Mouse (Mus musculus) lung, embryonic 16.5 days (tissue): ENCODE data around the gene Vim. TPM values are rescaled to one million over a fixed set of nuclear protein-coding genes. Genes with fewer than 3 reads are reported as not detected.

Experiments
- ATAC-seq: fragments of 200-750 bp; cut with Nextera tagmentation; 2 replicates; pipeline ENCODE4 v1.8.0; 2017; ENCODE audit warnings: low read depth, mild to moderate bottlenecking, moderate library complexity
- H3K27ac ChIP-seq: fragments of 300-500 bp; sonication (generic); 2 replicates; pipeline ENCODE4 v1.5.1; 2014; ENCODE audit warnings: mild to moderate bottlenecking, control low read depth, low read length
- H3K27me3 ChIP-seq: fragments of 300-500 bp; sonication (generic); 2 replicates; pipeline ENCODE4 v1.6.1; 2014; ENCODE audit warnings: low read depth, low read length, mixed read lengths; ENCODE audit not compliant: control insufficient read depth, insufficient read depth
- H3K36me3 ChIP-seq: fragments of 300-500 bp; sonication (generic); 2 replicates; pipeline ENCODE4 v1.6.1; 2014; ENCODE audit warnings: low read length; ENCODE audit not compliant: control insufficient read depth, insufficient read depth
- H3K4me1 ChIP-seq: fragments of 300-500 bp; sonication (generic); replicated peaks from 2 replicates; pipeline ENCODE4 v1.6.1; 2014; ENCODE audit warnings: low read length, mixed read lengths; ENCODE audit not compliant: control insufficient read depth, insufficient read depth
- H3K4me2 ChIP-seq: fragments of 300-500 bp; sonication (generic); 2 replicates; pipeline ENCODE4 v1.6.1; 2014; ENCODE audit warnings: low read depth, low read length, control low read depth
- H3K4me3 ChIP-seq: fragments of 300-500 bp; sonication (generic); 2 replicates; pipeline ENCODE4 v1.5.1; 2014; ENCODE audit warnings: mild to moderate bottlenecking, low read length, control low read depth
- H3K9ac ChIP-seq: fragments of 300-500 bp; sonication (generic); 2 replicates; pipeline ENCODE4 v1.6.1; 2014; ENCODE audit warnings: low read length, control low read depth
- H3K9me3 ChIP-seq: fragments of 300-500 bp; sonication (generic); 2 replicates; pipeline ENCODE4 v1.6.1; 2016; ENCODE audit warnings: low read length; ENCODE audit not compliant: control insufficient read depth
- WGBS: fragments of 180-500 bp; shearing (Covaris S2); extraction: QIAGEN DNeasy Blood & Tissue Kit; methylation state at CpG from one replicate; pipeline ENCODE4 v1.1.7; 2014; 5-methylcytosine and 5-hydroxymethylcytosine counted together
- polyA plus RNA-seq: library from polyadenylated mRNA; unstranded; fragments of >200 nt; fragmentation: Nextera tagmentation; extraction: Ambion mirVana; gene quantifications from 2 replicates; pipeline ENCODE4 v1.2.1, GENCODE M21; 2015

Vim gene
- polyA plus RNA-seq, 1 experiment from 2014 or later, result 967 TPM

DNA sequence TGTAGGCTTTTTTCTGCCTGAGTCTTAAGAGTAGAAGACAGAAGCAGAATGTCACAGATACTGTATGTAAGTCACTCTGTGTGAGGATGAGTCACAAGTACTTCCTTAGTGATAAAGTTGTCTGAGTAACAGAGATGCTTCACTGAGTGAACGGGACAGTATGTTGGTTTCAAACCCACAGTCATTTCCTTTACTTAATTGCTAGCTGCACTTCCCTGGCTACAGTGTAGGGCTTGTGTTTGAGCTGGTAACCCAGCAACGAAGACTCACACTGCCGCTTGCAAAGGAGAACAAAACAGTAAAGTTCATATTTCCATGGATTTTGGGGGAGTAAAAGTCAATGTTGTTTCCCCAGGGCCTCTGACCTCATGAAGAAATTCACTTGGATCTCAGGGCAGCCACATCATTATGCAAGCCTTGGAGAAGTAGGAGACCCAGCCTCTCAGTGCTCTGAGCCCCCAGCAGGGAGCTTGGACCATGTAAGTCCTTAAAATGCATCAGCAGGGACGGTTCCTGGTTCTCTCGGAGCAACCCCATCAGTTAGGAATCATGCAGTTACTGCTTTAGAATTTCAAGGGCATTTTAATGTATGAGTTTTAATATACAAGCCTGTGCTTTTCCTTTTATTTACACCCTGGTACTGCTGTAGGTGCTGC lies 15.0 kb upstream of the Vim start:
- H3K9ac ChIP-seq, result no peak overlapping the region
- WGBS, result 37% methylated on average over 5 of the region's 5 CpGs
- no peak overlapping the region for H3K4me3 ChIP-seq
- ATAC-seq, result no peak
- no peaks in the 10 kb centered on the region for H3K36me3 ChIP-seq
- no peaks in the 10 kb centered on the region for H3K27me3 ChIP-seq
- no peaks in the 10 kb centered on the region for H3K9me3 ChIP-seq
- 0 out of 2 replicates have a peak, but pooled peaks cover 6% of the 10 kb centered on the region for H3K4me1 ChIP-seq
- H3K4me2 ChIP-seq, result no peak overlapping the region
- no peak overlapping the region for H3K27ac ChIP-seq

DNA sequence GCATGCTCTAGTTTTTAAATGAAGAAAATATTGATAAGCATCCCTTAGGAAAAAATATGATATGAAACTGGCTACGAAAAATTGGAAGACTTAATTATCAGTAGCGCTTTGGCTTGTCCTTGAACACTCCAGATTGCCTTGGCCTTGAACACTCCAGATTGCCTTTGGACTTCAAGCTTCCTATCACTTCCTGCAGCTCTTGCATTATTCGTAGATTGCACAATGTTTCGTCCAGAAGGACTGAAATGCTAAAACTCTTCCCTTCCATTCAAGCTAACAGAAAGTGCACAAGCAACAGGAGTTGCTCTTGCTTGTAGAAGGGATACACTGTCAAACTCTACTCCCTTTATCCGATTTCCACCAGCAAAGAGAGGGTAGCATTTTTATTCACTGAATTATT lies 14.4 kb upstream of the Vim start:
- no peak for ATAC-seq
- Histone ChIP-seq H3K4me1 (0 out of 2 replicates have a peak, but pooled peaks cover 2% of the 10 kb centered on the region), H3K36me3 (no peaks in the 10 kb centered on the region), H3K9me3 (no peaks in the 10 kb centered on the region), H3K4me2 (no peak overlapping the region), H3K4me3 (no peak overlapping the region), H3K27ac (no peak overlapping the region), H3K27me3 (no peaks in the 10 kb centered on the region), H3K9ac (no peak overlapping the region)
- WGBS, result 72% methylated on average over 5 of the region's 5 CpGs

DNA sequence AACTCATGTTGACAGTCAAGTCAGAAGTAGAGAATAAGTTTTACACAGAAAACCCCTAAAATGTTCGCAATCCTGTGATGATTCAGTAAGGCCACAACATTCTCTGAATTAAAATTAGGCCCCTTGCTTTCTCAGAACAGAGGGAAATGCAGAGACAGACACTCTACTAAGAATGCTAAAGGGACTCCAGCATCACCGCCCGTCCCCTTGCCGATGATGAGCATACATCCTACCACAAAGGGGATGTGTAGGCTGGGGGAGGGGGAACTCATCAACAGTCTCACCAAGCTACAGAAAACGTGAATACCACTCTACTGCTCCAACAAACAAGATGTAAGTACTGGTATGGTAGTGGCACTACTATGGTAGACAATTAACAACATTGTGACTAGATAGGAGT lies 14.0 kb upstream of the Vim start:
- Histone ChIP-seq H3K27me3 (no peaks in the 10 kb centered on the region), H3K27ac (no peak overlapping the region), H3K9ac (no peak overlapping the region), H3K4me1 (no peaks in the 10 kb centered on the region), H3K4me3 (no peak overlapping the region), H3K36me3 (no peaks in the 10 kb centered on the region), H3K9me3 (no peaks in the 10 kb centered on the region), H3K4me2 (no peak overlapping the region)
- ATAC-seq, result no peak
- 79% methylated on average over 5 of the region's 5 CpGs for WGBS

DNA sequence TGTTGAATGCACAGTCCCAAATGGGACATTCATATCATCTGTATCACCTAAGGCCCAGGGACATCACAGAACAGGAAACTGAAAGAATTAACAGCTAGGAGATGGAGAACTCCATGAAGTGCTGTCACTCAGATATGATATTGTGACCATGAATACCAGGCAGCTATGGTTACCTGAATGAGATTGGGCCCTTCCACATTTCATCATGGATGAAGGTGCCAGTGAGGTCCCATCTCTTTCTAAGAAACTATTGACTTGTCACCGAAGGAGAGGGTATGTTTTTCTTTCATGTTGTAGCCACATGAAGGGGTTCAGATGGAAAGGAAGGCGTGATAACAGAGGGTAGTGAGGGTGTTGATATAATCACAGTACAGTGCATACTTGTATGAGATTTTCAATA lies 13.3 kb upstream of the Vim start:
- no peaks in the 10 kb centered on the region for H3K4me1 ChIP-seq
- no peaks in the 10 kb centered on the region for H3K27me3 ChIP-seq
- ATAC-seq, result no peak
- H3K36me3 ChIP-seq, result no peaks in the 10 kb centered on the region
- H3K4me2 ChIP-seq, result no peak overlapping the region
- no peaks in the 10 kb centered on the region for H3K9me3 ChIP-seq
- no peak overlapping the region for H3K4me3 ChIP-seq
- H3K9ac ChIP-seq, result no peak overlapping the region
- WGBS, result 83% methylated on average over 2 of the region's 2 CpGs
- H3K27ac ChIP-seq, result no peak overlapping the region

DNA sequence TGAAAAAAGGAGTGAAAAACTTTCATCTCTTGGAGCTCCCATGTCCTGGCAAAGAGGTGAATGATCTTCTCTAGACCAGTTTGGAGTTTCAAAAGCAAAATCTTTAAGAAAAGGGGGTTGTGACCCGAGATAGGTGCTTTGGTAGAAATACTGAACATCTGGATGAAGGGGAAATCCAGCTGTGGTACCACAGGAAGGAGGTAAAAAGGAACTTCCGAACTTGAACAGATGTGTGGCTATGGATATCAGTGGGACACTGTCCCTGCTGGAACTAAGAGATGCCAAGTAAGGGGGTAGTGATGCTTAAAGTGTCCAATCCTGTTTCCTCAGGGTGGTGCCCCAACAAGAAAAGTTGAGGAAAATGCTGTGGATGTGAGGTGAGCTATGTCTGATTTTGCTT lies 3.6 kb upstream of the Vim start:
- H3K27me3 ChIP-seq, result no peaks in the 10 kb centered on the region
- H3K9me3 ChIP-seq, result no peaks in the 10 kb centered on the region
- H3K4me1 ChIP-seq, result peaks cover 5% of the 10 kb centered on the region
- no peak overlapping the region for H3K4me2 ChIP-seq
- ATAC-seq, result no peak
- no peaks in the 10 kb centered on the region for H3K36me3 ChIP-seq
- WGBS, result 65% methylated on average over 2 of the region's 2 CpGs
- no peak overlapping the region for H3K4me3 ChIP-seq
- H3K27ac ChIP-seq, result no peak overlapping the region
- H3K9ac ChIP-seq, result no peak overlapping the region

DNA sequence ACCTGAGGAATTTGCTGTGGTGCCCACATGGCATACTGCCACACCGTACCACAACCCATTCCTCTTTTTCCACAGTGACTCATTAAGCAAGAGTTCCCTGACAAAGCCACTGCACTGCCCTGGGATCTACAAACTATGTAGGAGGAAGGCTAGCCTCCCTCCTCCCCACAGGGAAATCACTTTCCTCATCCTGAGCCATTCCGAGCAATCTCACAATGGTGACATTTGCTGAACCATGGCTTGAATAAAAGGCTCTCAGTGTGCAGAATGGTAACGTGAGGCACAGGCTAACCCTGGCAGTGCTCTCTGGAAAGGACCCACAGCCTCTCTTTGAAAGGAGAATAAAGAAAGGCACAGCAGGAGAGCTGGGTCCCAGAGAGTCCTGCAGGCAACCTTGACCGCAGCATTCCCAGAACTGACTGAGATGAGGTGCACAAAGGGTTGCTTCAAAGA lies 1.6 kb upstream of the Vim start:
- H3K4me3 ChIP-seq, result no peak overlapping the region

DNA sequence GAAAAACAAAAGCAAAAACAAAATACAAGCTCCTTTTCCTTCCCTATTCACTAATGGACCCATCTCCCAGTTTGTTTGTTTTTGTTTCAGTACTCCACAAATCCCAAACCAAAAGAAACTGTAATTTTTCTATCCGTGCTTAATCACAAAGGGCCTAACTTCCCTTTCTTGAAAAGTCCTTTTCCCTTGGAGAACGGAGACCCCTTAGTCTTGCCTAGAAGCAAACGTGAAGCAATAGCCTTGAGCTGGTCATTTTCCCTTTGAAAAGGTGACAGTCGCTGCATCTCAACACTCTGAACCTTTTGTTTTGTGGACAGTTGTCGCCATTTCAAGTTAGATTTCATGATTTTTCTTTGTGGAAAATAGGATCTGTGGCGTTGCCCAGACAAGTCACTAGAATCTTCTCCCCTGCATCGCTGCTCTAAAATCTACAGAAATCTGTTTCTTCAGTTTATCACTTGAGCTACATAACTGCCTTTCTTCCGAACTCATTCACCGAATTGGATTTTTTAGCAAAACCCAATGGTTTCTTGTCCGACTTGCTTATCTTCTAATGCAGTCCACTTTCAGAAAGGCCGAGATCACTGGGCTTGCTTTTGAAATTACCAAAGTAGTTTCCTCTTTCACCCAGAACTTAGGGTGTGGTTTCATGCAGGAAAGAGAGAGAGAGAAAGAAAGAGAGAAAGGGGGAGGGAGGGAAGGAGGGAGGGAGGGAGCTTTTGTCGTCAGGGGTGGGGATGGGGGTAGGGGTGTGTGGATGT lies 900 bp upstream of the Vim start:
- Histone ChIP-seq H3K27ac (peak overlapping the region; percentile 99), H3K4me2 (peak overlapping the region; percentile 75), H3K4me3 (peak overlapping the region; percentile 86), H3K9me3 (no peaks in the 10 kb centered on the region), H3K27me3 (no peaks in the 10 kb centered on the region), H3K9ac (peak overlapping the region; percentile 89), H3K36me3 (peaks cover 8% of the 10 kb centered on the region), H3K4me1 (peaks cover 10% of the 10 kb centered on the region)
- ATAC-seq, result peak; percentile 32
- 9% methylated on average over 12 of the region's 12 CpGs for WGBS

More for the DNA sequence above, 1.6 kb upstream of the Vim start:
- Histone ChIP-seq H3K4me2 (peak overlapping the region; percentile 75; the same call in 1 of the 2 replicates), H3K36me3 (peaks cover 4% of the 10 kb centered on the region; the same call in 1 of the 2 replicates), H3K9me3 (no peaks in the 10 kb centered on the region), H3K27ac (peak overlapping the region; percentile 99), H3K27me3 (no peaks in the 10 kb centered on the region), H3K4me1 (peaks cover 10% of the 10 kb centered on the region), H3K9ac (no peak overlapping the region)
- WGBS, result 47% methylated on average over 4 of the region's 4 CpGs
- no peak for ATAC-seq

DNA sequence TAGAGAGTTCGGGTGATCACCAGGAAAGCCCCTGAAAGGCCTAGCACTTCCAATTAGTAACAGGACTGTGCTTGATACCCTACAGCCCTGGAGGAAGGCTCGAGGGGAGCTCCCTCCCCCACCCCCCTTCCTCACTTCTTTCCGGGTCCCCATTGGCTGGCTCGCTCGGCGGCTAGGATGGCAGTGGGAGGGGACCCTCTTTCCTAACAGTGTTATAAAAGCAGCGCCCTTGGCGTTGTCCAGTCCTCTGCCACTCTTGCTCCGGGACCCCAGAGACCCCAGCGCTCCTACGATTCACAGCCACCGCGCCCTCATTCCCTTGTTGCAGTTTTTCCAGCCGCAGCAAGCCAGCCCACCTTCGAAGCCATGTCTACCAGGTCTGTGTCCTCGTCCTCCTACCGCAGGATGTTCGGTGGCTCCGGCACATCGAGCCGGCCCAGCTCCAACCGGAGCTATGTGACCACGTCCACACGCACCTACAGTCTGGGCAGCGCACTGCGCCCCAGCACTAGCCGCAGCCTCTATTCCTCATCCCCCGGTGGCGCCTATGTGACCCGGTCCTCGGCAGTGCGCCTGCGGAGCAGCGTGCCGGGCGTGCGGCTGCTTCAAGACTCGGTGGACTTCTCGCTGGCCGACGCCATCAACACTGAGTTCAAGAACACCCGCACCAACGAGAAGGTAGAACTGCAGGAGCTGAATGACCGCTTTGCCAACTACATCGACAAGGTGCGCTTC lies 506 bp downstream of the Vim start:
- Histone ChIP-seq H3K4me2 (peak overlapping the region; percentile 75), H3K27me3 (no peaks in the 10 kb centered on the region), H3K4me3 (peak overlapping the region; percentile 86), H3K9me3 (no peaks in the 10 kb centered on the region), H3K27ac (peak overlapping the region; percentile 99), H3K9ac (peak overlapping the region; percentile 89), H3K4me1 (peaks cover 10% of the 10 kb centered on the region), H3K36me3 (peaks cover 11% of the 10 kb centered on the region)
- WGBS, result under 1% methylated on average over 46 of the region's 46 CpGs
- peak; percentile 91 for ATAC-seq

DNA sequence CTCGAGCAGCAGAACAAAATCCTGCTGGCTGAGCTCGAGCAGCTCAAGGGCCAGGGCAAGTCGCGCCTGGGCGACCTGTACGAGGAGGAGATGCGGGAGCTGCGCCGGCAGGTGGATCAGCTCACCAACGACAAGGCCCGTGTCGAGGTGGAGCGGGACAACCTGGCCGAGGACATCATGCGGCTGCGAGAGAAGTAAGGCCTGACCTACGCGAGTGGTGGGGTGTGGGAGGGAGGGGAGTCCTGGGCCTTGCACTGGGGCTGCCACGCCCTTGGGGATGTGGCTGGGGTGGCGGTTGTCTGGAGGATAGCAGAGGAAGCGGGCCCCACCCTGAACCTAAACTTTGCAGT lies 1.0 kb downstream of the Vim start:
- ATAC-seq, result peak; percentile 24
- Histone ChIP-seq H3K36me3 (peaks cover 13% of the 10 kb centered on the region), H3K4me1 (peaks cover 10% of the 10 kb centered on the region), H3K27ac (peak overlapping the region; percentile 99), H3K27me3 (no peaks in the 10 kb centered on the region), H3K9ac (peak overlapping the region; percentile 89), H3K4me2 (peak overlapping the region; percentile 75), H3K9me3 (no peaks in the 10 kb centered on the region), H3K4me3 (peak overlapping the region; percentile 86)
- WGBS, result under 1% methylated on average over 21 of the region's 21 CpGs
